Mouse (Mus musculus) lung, embryonic 16.5 days (tissue): Measurements from ENCODE around the gene Lxn. TPM values are rescaled to one million over a fixed set of nuclear protein-coding genes. Genes with fewer than 3 reads are reported as not detected.

ENCODE experiments used
- ATAC-seq: fragments of 200-750 bp; cut with Nextera tagmentation; 2 replicates; pipeline ENCODE4 v1.8.0; 2017; ENCODE audit warnings: low read depth, mild to moderate bottlenecking, moderate library complexity
- H3K27ac ChIP-seq: fragments of 300-500 bp; sonication (generic); 2 replicates; pipeline ENCODE4 v1.5.1; 2014; ENCODE audit warnings: mild to moderate bottlenecking, control low read depth, low read length
- H3K27me3 ChIP-seq: fragments of 300-500 bp; sonication (generic); 2 replicates; pipeline ENCODE4 v1.6.1; 2014; ENCODE audit warnings: low read depth, low read length, mixed read lengths; ENCODE audit not compliant: control insufficient read depth, insufficient read depth
- H3K36me3 ChIP-seq: fragments of 300-500 bp; sonication (generic); 2 replicates; pipeline ENCODE4 v1.6.1; 2014; ENCODE audit warnings: low read length; ENCODE audit not compliant: control insufficient read depth, insufficient read depth
- H3K4me1 ChIP-seq: fragments of 300-500 bp; sonication (generic); replicated peaks from 2 replicates; pipeline ENCODE4 v1.6.1; 2014; ENCODE audit warnings: low read length, mixed read lengths; ENCODE audit not compliant: control insufficient read depth, insufficient read depth
- H3K4me2 ChIP-seq: fragments of 300-500 bp; sonication (generic); 2 replicates; pipeline ENCODE4 v1.6.1; 2014; ENCODE audit warnings: low read depth, low read length, control low read depth
- H3K4me3 ChIP-seq: fragments of 300-500 bp; sonication (generic); 2 replicates; pipeline ENCODE4 v1.5.1; 2014; ENCODE audit warnings: mild to moderate bottlenecking, low read length, control low read depth
- H3K9ac ChIP-seq: fragments of 300-500 bp; sonication (generic); 2 replicates; pipeline ENCODE4 v1.6.1; 2014; ENCODE audit warnings: low read length, control low read depth
- H3K9me3 ChIP-seq: fragments of 300-500 bp; sonication (generic); 2 replicates; pipeline ENCODE4 v1.6.1; 2016; ENCODE audit warnings: low read length; ENCODE audit not compliant: control insufficient read depth
- WGBS: fragments of 180-500 bp; shearing (Covaris S2); extraction: QIAGEN DNeasy Blood & Tissue Kit; methylation state at CpG from one replicate; pipeline ENCODE4 v1.1.7; 2014; 5-methylcytosine and 5-hydroxymethylcytosine counted together
- polyA plus RNA-seq: library from polyadenylated mRNA; unstranded; fragments of >200 nt; fragmentation: Nextera tagmentation; extraction: Ambion mirVana; gene quantifications from 2 replicates; pipeline ENCODE4 v1.2.1, GENCODE M21; 2015

Gene Lxn
- polyA plus RNA-seq, 1 experiment from 2014 or later = 185 TPM

GRCm38 (mm10) chr3:67429999-67430380 lies 33.7 kb downstream of the Lxn start, which contains the start of gene Gfm1:
TSS of gene Gfm1 (plus strand) at chr3:67430096.
- under 1% methylated on average over 24 of the region's 24 CpGs for WGBS
- Histone ChIP-seq H3K36me3 (peaks cover 14% of the 10 kb centered on the region), H3K4me3 (peak within 1 kb of the TSS; percentile 100), H3K27me3 (no peaks in the 10 kb centered on the region), H3K27ac (0 out of 2 replicates have a peak within 1 kb of the TSS, but pooled peaks have one; percentile 36), H3K9me3 (peaks cover 10% of the 10 kb centered on the region), H3K4me2 (peak within 1 kb of the TSS; percentile 86), H3K9ac (peak within 1 kb of the TSS; percentile 94), H3K4me1 (peaks cover 8% of the 10 kb centered on the region)
- peak; percentile 94 for ATAC-seq

DNA sequence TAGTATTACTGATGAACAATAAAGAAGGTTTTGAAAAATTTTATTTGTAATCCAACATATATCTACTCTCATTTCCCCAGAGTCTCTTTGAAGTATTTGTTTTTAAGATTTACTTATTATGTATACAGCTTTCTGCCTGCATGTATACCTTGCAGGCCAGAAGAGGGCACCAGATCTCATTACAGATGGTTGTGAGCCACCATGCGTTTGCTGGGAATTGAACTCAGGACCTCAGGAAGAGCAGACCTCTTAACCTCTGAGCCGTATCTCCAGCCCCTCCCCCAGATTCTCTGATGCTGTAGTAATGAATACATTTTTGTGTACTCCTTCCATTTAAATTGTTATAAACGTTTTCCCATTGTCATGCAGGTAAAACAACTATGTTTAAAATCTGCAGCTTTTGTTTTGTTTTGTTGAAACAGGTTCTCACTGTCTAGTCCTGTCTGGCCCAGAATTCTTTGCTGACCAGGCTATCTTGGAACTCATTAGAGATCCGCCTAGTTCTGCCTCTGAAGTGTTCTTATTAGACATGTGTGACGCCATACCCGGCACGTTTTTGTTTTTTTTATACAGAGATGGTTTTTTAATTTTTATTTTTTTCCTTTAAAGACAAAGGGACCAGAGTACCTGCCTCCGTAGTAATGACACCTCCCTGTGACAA lies 34.3 kb downstream of the Lxn start:
- Histone ChIP-seq H3K27ac (no peak overlapping the region), H3K4me1 (peaks cover 8% of the 10 kb centered on the region), H3K4me2 (peak overlapping the region; percentile 86), H3K27me3 (no peaks in the 10 kb centered on the region), H3K9ac (peak overlapping the region; percentile 94), H3K9me3 (peaks cover 10% of the 10 kb centered on the region), H3K4me3 (peak overlapping the region; percentile 100), H3K36me3 (peaks cover 14% of the 10 kb centered on the region)
- peak; percentile 59 for ATAC-seq
- WGBS = 27% methylated on average over 8 of the region's 8 CpGs

Other genes with a start within 250 kb of the Lxn start
- 44.7 and 51.8 TPM in 2 replicates for gene Mlf1, start 89.8 kb downstream of the Lxn start, polyA plus RNA-seq
- not detected in 2 replicates for gene Gm17402, start 88.8 kb downstream of the Lxn start, polyA plus RNA-seq
- 37.7 and 42.3 TPM in 2 replicates for gene Gfm1, start 33.8 kb downstream of the Lxn start, polyA plus RNA-seq
- 5.1 and 5.2 TPM in 2 replicates for gene Rarres1, start 51.6 kb upstream of the Lxn start, polyA plus RNA-seq
- gene Mfsd1, start 118.8 kb upstream of the Lxn start, polyA plus RNA-seq = 54.5 and 55.5 TPM in 2 replicates